Mouse (Mus musculus): ENCODE measurements around the gene Snapc1. TPM values are rescaled to one million over a fixed set of nuclear protein-coding genes. Genes with fewer than 3 reads are reported as not detected.

Gene Snapc1
- polyA plus RNA-seq, 1 experiment from 2014 or later, result 8.9 TPM

DNA sequence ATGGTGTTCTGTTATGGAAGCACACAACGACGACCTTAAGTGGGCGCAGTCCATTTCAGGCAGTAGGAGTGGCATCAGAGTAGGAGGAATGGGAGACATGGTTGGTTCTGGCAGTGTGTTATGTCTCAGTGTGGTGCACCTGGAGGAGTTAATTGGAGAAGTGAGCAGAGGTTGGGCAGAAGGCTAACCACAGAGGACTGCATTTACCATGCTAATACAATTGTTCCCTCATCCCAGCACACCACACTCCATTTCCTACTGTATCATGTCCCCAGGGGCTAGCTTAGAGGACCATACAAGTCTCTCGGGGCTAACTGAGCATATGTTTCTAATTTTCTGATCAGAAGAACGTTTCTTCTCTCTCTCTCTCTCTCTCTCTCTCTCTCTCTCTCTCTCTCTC is 51.2 kb downstream of the Snapc1 start:
- no peak for DNase-seq (ENCODE audit: low spot score)
- Histone ChIP-seq H3K4me2 (replicated peaks; ENCODE audit: low read depth) (no peak overlapping the region), H3K9ac (ENCODE audit: low read length) (no peak overlapping the region), H3K36me3 (ENCODE audit: control insufficient read depth, insufficient read depth, low read length) (no peaks in the 10 kb centered on the region), H3K27ac (replicated peaks) (no peak overlapping the region), H3K9me3 (ENCODE audit: control insufficient read depth, low read length) (no peaks in the 10 kb centered on the region), H3K27me3 (ENCODE audit: control insufficient read depth, insufficient read depth, low read length) (no peaks in the 10 kb centered on the region), H3K4me1 (replicated peaks; ENCODE audit: control insufficient read depth, insufficient read depth) (no peaks in the 10 kb centered on the region), H3K4me3 (ENCODE audit: low read depth, low read length) (no peak overlapping the region)
- ATAC-seq (ENCODE audit: low FRiP score, low TSS enrichment), result no peak
- TF ChIP-seq CTCF (IDR thresholded peaks at IDR 0.05; ENCODE audit: low read depth) (no peak), EP300 (optimal IDR thresholded peaks at IDR 0.05) (no peak)
- WGBS, result 71% methylated on average over 5 of the region's 5 CpGs

DNA sequence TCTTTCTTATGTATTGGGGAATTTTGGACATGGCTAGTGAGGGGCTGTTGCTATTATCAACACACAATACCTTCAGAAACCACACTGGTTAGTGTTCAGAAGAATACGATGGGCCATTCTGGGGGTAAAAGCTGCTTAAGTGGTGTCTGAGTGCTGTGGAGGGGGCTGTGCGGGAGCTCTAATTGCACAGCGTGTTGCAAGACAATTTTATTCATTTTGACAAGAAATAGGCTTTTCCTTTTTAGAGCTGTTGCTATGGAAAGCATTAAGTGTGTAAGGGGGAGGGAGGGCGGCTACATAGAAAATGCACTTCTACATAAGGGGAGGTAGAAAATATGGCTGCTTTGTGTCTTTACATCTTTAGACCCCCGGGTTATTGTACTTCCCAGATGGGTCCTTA is 59.0 kb downstream of the Snapc1 start:
- TF ChIP-seq EP300 (optimal IDR thresholded peaks at IDR 0.05) (no peak), CTCF (IDR thresholded peaks at IDR 0.05; ENCODE audit: low read depth) (no peak)
- no peaks in the 10 kb centered on the region for H3K36me3 ChIP-seq (ENCODE audit: control insufficient read depth, insufficient read depth, low read length)
- no peak overlapping the region for H3K9ac ChIP-seq (ENCODE audit: low read length)
- no peak overlapping the region for H3K27ac ChIP-seq (replicated peaks)
- ATAC-seq (ENCODE audit: low FRiP score, low TSS enrichment) (no peak), DNase-seq (ENCODE audit: low spot score) (no peak)
- H3K27me3 ChIP-seq (ENCODE audit: control insufficient read depth, insufficient read depth, low read length), result no peaks in the 10 kb centered on the region
- no peaks in the 10 kb centered on the region for H3K4me1 ChIP-seq (replicated peaks; ENCODE audit: control insufficient read depth, insufficient read depth)
- no peak overlapping the region for H3K4me3 ChIP-seq (ENCODE audit: low read depth, low read length)
- WGBS, result 85% methylated on average over 5 of the region's 5 CpGs
- no peak overlapping the region for H3K4me2 ChIP-seq (replicated peaks; ENCODE audit: low read depth)
- no peaks in the 10 kb centered on the region for H3K9me3 ChIP-seq (ENCODE audit: control insufficient read depth, low read length)

DNA sequence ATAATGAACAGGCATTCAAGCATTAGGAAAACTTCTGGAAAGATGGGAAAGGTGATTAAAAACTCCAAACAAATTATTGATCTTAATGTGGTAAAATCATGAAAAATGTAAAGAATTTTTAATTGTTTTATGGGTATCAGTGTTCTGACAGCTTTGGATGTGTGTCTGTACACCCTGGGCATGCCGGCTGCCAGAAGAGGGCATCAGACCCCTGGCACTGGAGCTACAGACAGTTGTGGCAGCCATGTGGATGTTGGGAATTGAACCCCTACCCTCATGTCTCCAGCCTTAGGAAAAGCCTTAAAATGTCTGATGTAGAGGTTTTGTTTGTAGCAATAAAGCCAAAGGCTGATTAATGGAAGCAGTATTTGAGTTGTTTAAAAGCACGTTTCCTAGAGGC is 60.6 kb downstream of the Snapc1 start:
- Histone ChIP-seq H3K36me3 (ENCODE audit: control insufficient read depth, insufficient read depth, low read length) (no peaks in the 10 kb centered on the region), H3K4me3 (ENCODE audit: low read depth, low read length) (no peak overlapping the region), H3K4me1 (replicated peaks; ENCODE audit: control insufficient read depth, insufficient read depth) (no peaks in the 10 kb centered on the region), H3K27me3 (ENCODE audit: control insufficient read depth, insufficient read depth, low read length) (no peaks in the 10 kb centered on the region), H3K4me2 (replicated peaks; ENCODE audit: low read depth) (no peak overlapping the region), H3K9me3 (ENCODE audit: control insufficient read depth, low read length) (no peaks in the 10 kb centered on the region), H3K9ac (ENCODE audit: low read length) (no peak overlapping the region), H3K27ac (replicated peaks) (no peak overlapping the region)
- DNase-seq (ENCODE audit: low spot score) (no peak), ATAC-seq (ENCODE audit: low FRiP score, low TSS enrichment) (no peak)
- WGBS, result 76% methylated on average over 2 of the region's 2 CpGs
- TF ChIP-seq CTCF (IDR thresholded peaks at IDR 0.05; ENCODE audit: low read depth) (peak; percentile 44), EP300 (optimal IDR thresholded peaks at IDR 0.05) (no peak)

Other genes with a start within 250 kb of the Snapc1 start
- gene Hif1a, start 63.1 kb upstream of the Snapc1 start, polyA plus RNA-seq (2015; fragmentation: Nextera tagmentation; extraction: Ambion mirVana), result 30.0 and 30.4 TPM in 2 replicates
- 5.7 and 7.0 TPM in 2 replicates for gene Gm49321, start 26.8 kb upstream of the Snapc1 start, polyA plus RNA-seq (2015; fragmentation: Nextera tagmentation; extraction: Ambion mirVana)
- 11.0 and 11.2 TPM in 2 replicates for gene Syt16, start 33.2 kb downstream of the Snapc1 start, polyA plus RNA-seq (2015; fragmentation: Nextera tagmentation; extraction: Ambion mirVana)